Mouse (Mus musculus) kidney, adult 2 months (tissue): ENCODE results near the gene Cacfd1.

Experiments used
- CTCF ChIP-seq: fragments of 200-500 bp; conservative IDR thresholded peaks from 2 replicates; pipeline ENCODE4 v1.5.1; 2011; ENCODE audit warnings: low read depth, mild to moderate bottlenecking, control low read depth, low read length, moderate library complexity, mixed read lengths; ENCODE audit not compliant: insufficient read depth, insufficient read length
- POLR2A ChIP-seq: fragments of 200-500 bp; IDR thresholded peaks from one replicate; pipeline ENCODE4 v1.6.1; 2011; ENCODE audit warnings: low read depth, low read length, control low read depth

DNA sequence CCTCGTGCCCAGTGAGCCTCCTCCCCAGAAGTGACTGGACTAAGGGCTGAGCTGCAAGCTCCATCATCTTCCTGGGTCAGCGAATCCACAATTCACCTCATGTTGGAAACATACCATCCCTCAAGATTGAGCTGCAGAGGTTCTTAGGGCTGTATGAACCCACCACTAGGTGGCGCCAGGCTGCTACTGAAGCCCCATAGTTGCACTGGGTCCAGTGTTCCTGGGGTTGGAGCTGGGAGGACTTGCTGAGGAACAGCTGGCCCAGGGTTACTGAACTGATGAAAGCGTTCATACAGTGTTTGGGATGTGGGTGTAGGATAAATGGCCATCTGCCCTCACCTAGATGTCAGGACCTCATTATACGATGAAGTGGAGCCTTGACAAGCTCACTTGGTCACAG, 8.1 kb downstream of the Cacfd1 start:
- TF ChIP-seq POLR2A (no peak), CTCF (peak; percentile 88)
